Mouse (Mus musculus): ENCODE data around the gene Fam133b. TPM values are rescaled to one million over a fixed set of nuclear protein-coding genes. Genes with fewer than 3 reads are reported as not detected.
"Not testable (repeated sequence)": the region's sequence is repeated elsewhere in the genome, so short reads cannot be mapped to it uniquely, and the experiment has no call there.

Gene Fam133b
- total RNA-seq, 1 experiment from 2014 or later = 149 TPM

DNA sequence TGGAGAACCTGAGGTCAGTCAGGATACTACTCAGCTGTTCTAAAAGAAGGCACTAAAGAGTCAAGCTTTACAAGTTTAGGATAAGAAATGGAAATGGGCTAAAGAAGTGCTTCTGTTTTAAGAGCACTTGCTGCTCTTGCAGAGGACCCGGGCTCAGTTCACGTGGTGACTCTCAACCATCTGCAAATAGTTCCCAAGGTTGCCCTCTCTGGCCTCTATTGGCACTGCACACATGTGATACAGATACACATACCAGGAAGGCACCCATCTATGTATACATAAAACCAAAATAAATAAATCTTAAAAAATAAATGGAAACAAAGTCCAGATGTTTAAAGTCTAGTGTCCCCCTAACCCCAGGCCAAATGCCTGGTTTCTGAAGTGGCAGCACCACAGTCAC lies 31.2 kb downstream of the Fam133b start:
- ATAC-seq (replicated peaks in 1 of 2; ENCODE audit: insufficient read depth in 1 of 2, low FRiP score in 2 of 2, low TSS enrichment in 1 of 2, low read depth in 1 of 2, poor library complexity in 2 of 2, severe bottlenecking in 2 of 2) = no peak

DNA sequence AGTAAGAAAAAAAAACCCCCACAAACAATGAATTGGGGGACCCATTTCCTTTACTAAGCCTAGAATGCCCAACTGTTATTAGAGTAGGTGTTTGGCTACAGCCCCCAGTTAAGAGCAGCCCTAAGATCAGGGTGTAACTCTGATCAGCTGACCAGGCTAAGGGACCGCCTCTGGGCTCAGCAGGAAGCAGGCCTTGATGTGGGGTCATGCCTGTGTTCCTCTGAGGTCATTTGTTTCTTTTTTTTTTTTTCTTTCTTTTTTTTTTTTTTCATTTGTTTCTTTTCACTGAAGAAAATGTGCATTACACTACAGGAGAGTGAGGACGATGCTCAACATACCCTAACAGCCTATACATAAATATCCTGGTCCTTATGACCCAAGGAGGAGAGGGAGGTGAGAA lies 34.3 kb downstream of the Fam133b start:
- no peak for ATAC-seq (replicated peaks in 1 of 2; ENCODE audit: insufficient read depth in 1 of 2, low FRiP score in 2 of 2, low TSS enrichment in 1 of 2, low read depth in 1 of 2, poor library complexity in 2 of 2, severe bottlenecking in 2 of 2)

DNA sequence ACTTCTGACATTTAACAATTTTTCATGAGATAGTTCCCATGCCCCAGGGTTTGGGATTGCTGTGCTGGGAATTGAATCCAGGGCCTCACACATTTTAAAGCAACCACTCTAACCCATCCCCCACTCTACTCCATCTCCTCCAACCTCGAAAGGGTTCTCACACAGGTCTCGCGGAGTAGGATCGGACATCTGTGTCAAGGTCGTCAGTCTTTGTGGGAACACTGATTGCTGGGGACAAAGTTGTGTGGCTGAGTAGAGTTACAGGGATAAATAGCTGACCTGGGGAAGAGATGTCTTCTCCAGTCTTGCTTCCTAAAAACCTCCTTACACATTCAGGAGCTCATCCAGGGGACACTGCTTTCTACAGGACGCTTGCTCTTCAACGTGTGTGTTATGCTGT lies 35.4 kb downstream of the Fam133b start:
- no peak for ATAC-seq (replicated peaks in 1 of 2; ENCODE audit: insufficient read depth in 1 of 2, low FRiP score in 2 of 2, low TSS enrichment in 1 of 2, low read depth in 1 of 2, poor library complexity in 2 of 2, severe bottlenecking in 2 of 2)

DNA sequence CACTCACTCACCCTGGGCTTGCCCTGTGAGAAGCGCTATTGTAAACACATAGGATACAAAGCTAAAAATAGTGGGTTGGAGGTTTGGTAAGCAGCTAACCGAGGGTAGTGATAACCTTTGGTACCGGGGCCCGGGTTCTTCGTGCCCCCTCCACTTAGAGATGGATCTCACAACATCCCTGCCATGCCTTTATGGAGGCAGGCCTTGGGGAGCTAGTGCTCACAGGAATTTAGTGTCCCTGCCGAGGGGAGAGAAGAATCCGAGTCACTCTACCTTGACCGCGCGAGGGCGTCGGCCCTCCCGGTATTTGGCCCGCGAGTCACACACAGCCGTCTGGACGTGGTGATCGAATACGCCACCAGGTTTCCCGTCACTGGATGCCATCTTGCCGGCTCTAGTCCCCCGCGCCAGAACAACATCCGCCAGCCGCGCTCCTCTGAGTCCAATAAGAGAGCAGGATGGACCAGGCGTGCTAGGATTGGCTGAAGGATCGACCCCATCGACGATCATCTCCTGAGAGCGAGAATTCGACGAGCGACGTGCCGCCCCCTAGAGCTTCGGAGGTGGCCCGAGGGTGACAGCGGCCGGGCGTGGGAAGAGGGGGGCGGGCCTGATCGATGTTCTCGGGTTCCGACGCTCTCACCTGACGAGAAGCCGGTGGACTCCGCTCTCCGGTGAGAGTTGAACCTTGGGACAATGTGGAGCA lies 52.2 kb downstream of the Fam133b start, which contains the start of gene Pex1:
TSS of gene Pex1 (plus strand) at position 374 of the 706 bp plus-strand sequence.
- peak; percentile 97 to 98 for ATAC-seq (replicated peaks in 1 of 2; ENCODE audit: insufficient read depth in 1 of 2, low FRiP score in 2 of 2, low TSS enrichment in 1 of 2, low read depth in 1 of 2, poor library complexity in 2 of 2, severe bottlenecking in 2 of 2)

DNA sequence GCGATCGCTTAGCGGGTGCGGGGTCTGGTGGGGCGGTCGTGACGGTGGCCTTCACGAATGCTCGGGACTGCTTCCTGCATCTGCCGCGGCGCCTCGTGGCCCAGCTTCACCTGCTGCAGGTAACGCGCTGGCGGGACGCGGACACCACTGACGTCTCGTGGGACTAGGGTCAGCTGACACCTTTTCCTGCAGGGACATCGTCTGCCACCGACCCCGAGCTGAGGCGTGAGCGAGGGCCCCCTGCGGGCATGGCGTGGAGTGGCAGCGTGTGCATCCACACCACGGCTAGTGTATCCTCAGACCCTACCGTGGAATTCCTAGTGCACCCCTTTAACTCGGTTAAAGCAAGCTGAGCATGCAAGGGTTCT lies 52.8 kb downstream of the Fam133b start, which contains the start of gene Rbm48:
TSS of gene Rbm48 (minus strand) at position 187 of the 368 bp plus-strand sequence.
- peak; percentile 77 to 88 for ATAC-seq (replicated peaks in 1 of 2; ENCODE audit: insufficient read depth in 1 of 2, low FRiP score in 2 of 2, low TSS enrichment in 1 of 2, low read depth in 1 of 2, poor library complexity in 2 of 2, severe bottlenecking in 2 of 2)

DNA sequence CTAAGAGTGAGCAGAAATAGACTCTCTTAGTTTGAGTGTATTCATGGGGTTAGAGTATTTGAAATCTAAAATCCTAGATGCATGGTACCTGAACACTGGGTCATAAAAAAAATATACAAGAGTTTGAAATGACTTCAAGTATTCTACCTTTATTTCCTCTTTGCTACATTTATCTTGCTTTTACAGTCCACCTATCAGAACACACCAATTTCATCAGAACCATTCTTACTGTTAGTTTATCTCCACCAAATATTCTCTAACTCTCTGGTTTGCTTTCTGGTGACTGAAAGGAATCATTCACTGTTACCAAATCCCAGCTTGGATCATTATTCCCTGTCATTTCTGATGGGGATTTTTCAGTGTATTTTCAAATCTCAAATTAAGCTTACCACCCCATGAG lies 53.5 kb downstream of the Fam133b start:
- no peak for ATAC-seq (replicated peaks in 1 of 2; ENCODE audit: insufficient read depth in 1 of 2, low FRiP score in 2 of 2, low TSS enrichment in 1 of 2, low read depth in 1 of 2, poor library complexity in 2 of 2, severe bottlenecking in 2 of 2)

DNA sequence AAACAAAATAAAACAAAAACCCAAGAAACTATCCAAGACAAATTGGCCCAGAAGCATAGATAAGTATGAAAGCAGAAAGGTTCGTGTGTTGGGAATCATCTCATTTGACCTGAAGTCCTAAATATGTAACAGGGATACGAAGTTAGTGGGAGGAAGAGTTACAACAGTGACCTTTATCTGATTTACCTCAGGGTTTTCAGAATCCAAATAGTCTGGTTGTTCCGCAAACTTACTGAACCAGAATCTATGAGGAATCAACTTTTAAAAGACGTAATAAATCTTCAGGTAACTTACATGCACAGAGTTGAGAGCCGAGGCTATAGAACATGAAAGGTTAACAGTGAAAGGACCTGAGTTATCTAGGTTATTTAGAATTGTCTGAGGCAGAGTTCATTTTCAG lies 55.1 kb downstream of the Fam133b start:
- ATAC-seq (replicated peaks in 1 of 2; ENCODE audit: insufficient read depth in 1 of 2, low FRiP score in 2 of 2, low TSS enrichment in 1 of 2, low read depth in 1 of 2, poor library complexity in 2 of 2, severe bottlenecking in 2 of 2) = no peak

DNA sequence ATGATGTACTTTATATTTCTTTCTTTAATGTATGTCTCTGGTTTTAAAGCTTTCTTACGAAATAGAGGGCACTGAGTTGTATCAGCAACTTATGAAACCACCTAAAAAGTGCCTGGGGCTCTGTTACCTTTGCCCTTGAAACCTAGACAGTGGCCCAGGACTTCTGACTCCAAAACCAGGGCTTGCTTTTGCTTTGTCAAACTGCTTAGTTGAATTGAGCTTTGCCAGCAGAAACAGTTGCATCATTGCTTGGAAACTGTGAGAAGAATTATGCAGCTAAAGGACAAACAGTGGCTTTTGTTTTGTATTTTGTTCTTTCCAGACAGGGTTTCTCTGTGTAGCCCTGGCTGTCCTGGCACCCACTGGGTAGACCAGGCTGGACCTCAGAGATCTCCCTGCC lies 56.7 kb downstream of the Fam133b start:
- no peak for ATAC-seq (replicated peaks in 1 of 2; ENCODE audit: insufficient read depth in 1 of 2, low FRiP score in 2 of 2, low TSS enrichment in 1 of 2, low read depth in 1 of 2, poor library complexity in 2 of 2, severe bottlenecking in 2 of 2)

DNA sequence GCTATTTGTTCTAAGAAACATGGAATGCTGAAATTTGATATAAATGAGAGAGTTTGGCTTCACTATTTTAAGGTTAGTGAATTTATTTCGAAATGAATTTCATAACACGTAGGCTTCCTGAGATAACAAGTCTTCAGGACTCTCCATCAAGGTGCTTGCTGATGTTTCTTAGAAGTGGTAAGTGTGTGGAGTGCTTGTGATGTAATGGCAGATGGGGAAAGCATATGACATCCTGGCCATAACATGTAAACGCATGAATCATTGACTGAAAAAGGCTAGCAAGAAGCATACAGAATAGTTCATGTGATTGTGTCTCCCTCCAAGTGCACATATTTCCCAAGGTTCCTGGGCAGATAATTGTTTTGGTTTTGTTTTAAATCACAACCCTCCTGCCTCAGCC lies 57.2 kb downstream of the Fam133b start:
- no peak for ATAC-seq (replicated peaks in 1 of 2; ENCODE audit: insufficient read depth in 1 of 2, low FRiP score in 2 of 2, low TSS enrichment in 1 of 2, low read depth in 1 of 2, poor library complexity in 2 of 2, severe bottlenecking in 2 of 2)

DNA sequence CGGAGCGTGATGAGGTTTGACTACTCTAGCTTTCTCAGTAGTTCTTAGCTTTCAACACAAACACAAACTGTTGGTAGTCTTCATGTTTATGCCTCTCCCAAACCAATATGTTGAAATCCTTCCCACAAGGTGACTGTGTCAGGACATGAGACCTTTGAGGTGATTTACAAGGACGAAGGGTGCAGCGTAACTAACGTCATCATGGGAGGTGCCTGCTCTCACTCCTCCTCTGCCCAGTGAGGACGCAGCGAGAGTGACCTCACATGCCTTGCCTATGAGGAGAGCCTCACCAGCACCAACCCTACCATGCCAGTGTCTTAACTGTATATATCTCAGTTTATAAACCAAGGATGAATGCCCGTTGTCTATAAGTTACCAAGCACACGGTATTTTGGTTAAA lies 63.5 kb downstream of the Fam133b start:
- no peak for ATAC-seq (replicated peaks in 1 of 2; ENCODE audit: insufficient read depth in 1 of 2, low FRiP score in 2 of 2, low TSS enrichment in 1 of 2, low read depth in 1 of 2, poor library complexity in 2 of 2, severe bottlenecking in 2 of 2)

DNA sequence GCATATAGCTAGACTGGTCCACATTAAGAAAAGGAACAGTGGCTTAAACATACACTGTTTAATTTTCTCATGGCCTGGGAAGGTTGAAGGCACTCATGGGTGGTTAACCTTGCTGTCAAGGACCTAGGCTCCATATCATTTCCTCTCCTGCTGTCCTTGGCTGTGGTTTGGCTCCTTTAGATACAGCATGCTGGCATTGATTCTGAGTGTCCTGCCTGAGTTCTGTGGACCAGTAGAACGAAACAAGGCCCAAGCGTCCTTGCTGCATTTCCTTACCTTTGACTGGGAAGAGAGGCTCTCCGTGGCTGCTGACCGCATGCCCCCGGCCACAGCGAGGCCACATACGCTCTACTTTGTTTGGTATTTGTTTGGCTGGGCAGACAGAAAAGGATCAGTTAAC lies 65.6 kb downstream of the Fam133b start:
- ATAC-seq (replicated peaks in 1 of 2; ENCODE audit: insufficient read depth in 1 of 2, low FRiP score in 2 of 2, low TSS enrichment in 1 of 2, low read depth in 1 of 2, poor library complexity in 2 of 2, severe bottlenecking in 2 of 2) = no peak

DNA sequence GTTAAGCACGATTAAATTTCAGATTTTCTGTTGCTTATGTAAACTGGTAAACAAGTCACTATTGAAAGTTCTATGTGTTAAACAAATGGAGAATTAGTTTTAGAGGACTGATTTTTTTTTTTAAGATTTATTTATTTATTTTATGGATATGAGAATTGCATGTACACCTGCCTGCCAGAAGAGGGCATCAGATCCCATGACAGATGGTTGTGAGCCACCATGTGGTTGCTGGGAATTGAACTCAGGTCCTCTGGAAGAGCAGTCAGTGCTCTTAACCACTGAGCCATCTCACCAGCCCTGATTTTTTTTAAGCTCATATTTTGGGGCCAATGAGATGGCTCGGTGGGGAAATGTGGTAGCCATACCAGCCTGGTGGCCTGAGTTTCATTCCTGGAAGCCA lies 68.2 kb downstream of the Fam133b start:
- not testable (repeated sequence) for ATAC-seq (replicated peaks in 1 of 2; ENCODE audit: insufficient read depth in 1 of 2, low FRiP score in 2 of 2, low TSS enrichment in 1 of 2, low read depth in 1 of 2, poor library complexity in 2 of 2, severe bottlenecking in 2 of 2)

Other genes with a start within 250 kb of the Fam133b start
- gene Cdk6, start 202.3 kb upstream of the Fam133b start, total RNA-seq (2017) = 171 and 186 TPM in 2 replicates
- 15.4 and 25.7 TPM in 2 replicates for gene 1700109H08Rik, start 27.7 kb downstream of the Fam133b start, total RNA-seq (2017)
- gene Pex1, start 52.2 kb downstream of the Fam133b start, total RNA-seq (2017) = 19.2 and 21.6 TPM in 2 replicates
- 35.8 and 43.6 TPM in 2 replicates for gene Rbm48, start 52.8 kb downstream of the Fam133b start, total RNA-seq (2017)
- gene Tmbim7, start 107.3 kb downstream of the Fam133b start, total RNA-seq (2017) = not detected in 2 replicates
- gene Gatad1, start 113.4 kb downstream of the Fam133b start, total RNA-seq (2017) = 216 and 315 TPM in 2 replicates

Measured in hematopoietic stem cell, adult 5-6 weeks (primary cell).